Mouse (Mus musculus): ENCODE measurements around the gene Aldoc. TPM values are rescaled to one million over a fixed set of nuclear protein-coding genes. Genes with fewer than 3 reads are reported as not detected.
A peak's percentile ranks its signal among the peaks of the same experiment; 100 is the strongest.

Gene Aldoc
- polyA plus RNA-seq, 1 experiment from 2014 or later = 36.8 TPM

- Histone ChIP-seq H3K4me1 (peaks cover 4% of the 10 kb centered on the region), H3K4me2 (replicated peaks) (no peak overlapping the region), H3K36me3 (peaks cover 53% of the 10 kb centered on the region), H3K27me3 (no peaks in the 10 kb centered on the region), H3K9ac (no peak overlapping the region), H3K4me3 (replicated peaks) (no peak overlapping the region), H3K9me3 (replicated peaks) (no peaks in the 10 kb centered on the region), H3K27ac (replicated peaks) (no peak overlapping the region)
- no peak for ATAC-seq (ENCODE audit: insufficient number of reproducible peaks, low FRiP score, low TSS enrichment, low read depth)
- 89% methylated on average over 5 of the region's 5 CpGs for WGBS
Measured at GRCm38 (mm10) chr11:78333992-78334391, 11.2 kb downstream of the Aldoc start.

- peaks cover 75% of the 10 kb centered on the region for H3K36me3 ChIP-seq
- no peak for ATAC-seq (ENCODE audit: insufficient number of reproducible peaks, low FRiP score, low TSS enrichment, low read depth)
- 92% methylated on average over 8 of the region's 8 CpGs for WGBS
Measured at GRCm38 (mm10) chr11:78337040-78337439, 14.3 kb downstream of the Aldoc start.

GRCm38 (mm10) chr11:78341702-78342101 lies 18.9 kb downstream of the Aldoc start:
- ATAC-seq (ENCODE audit: insufficient number of reproducible peaks, low FRiP score, low TSS enrichment, low read depth) = no peak
- Histone ChIP-seq H3K9ac (no peak overlapping the region), H3K4me3 (replicated peaks) (no peak overlapping the region), H3K4me1 (peaks cover 33% of the 10 kb centered on the region), H3K27me3 (no peaks in the 10 kb centered on the region), H3K36me3 (peaks cover 36% of the 10 kb centered on the region), H3K9me3 (replicated peaks) (no peaks in the 10 kb centered on the region), H3K27ac (replicated peaks) (no peak overlapping the region), H3K4me2 (replicated peaks) (no peak overlapping the region)
- WGBS = 74% methylated on average over 12 of the region's 12 CpGs

More at GRCm38 (mm10) chr11:78337040-78337439, 14.3 kb downstream of the Aldoc start:
- Histone ChIP-seq H3K9ac (no peak overlapping the region), H3K9me3 (replicated peaks) (no peaks in the 10 kb centered on the region), H3K4me2 (replicated peaks) (no peak overlapping the region), H3K4me3 (replicated peaks) (no peak overlapping the region), H3K4me1 (no peaks in the 10 kb centered on the region), H3K27me3 (no peaks in the 10 kb centered on the region), H3K27ac (replicated peaks) (no peak overlapping the region)

GRCm38 (mm10) chr11:78343381-78344327 lies 20.9 kb downstream of the Aldoc start, which contains the start of gene Unc119:
Unc119 (plus strand) TSS chr11:78343482.
- H3K4me1 ChIP-seq = peaks cover 44% of the 10 kb centered on the region
- 1% methylated on average over 56 of the region's 66 CpGs for WGBS
- H3K4me3 ChIP-seq (replicated peaks) = peak within 1 kb of the TSS; percentile 90
- peak; percentile 83 for ATAC-seq (ENCODE audit: insufficient number of reproducible peaks, low FRiP score, low TSS enrichment, low read depth)
- peaks cover 34% of the 10 kb centered on the region for H3K36me3 ChIP-seq
- no peaks in the 10 kb centered on the region for H3K27me3 ChIP-seq
- peak within 1 kb of the TSS; percentile 84 for H3K4me2 ChIP-seq (replicated peaks)
- H3K27ac ChIP-seq (replicated peaks) = peak within 1 kb of the TSS; percentile 91
- no peaks in the 10 kb centered on the region for H3K9me3 ChIP-seq (replicated peaks)
- H3K9ac ChIP-seq = peak within 1 kb of the TSS; percentile 90

- H3K9me3 ChIP-seq (replicated peaks) = no peaks in the 10 kb centered on the region
- peak overlapping the region; percentile 84 for H3K4me2 ChIP-seq (replicated peaks)
- peaks cover 30% of the 10 kb centered on the region for H3K36me3 ChIP-seq
- peak overlapping the region; percentile 90 for H3K4me3 ChIP-seq (replicated peaks)
- H3K27me3 ChIP-seq = no peaks in the 10 kb centered on the region
- H3K27ac ChIP-seq (replicated peaks) = 0 out of 2 replicates have a peak overlapping the region, but pooled peaks have one; percentile 8
- H3K4me1 ChIP-seq = peaks cover 44% of the 10 kb centered on the region
- no peak for ATAC-seq (ENCODE audit: insufficient number of reproducible peaks, low FRiP score, low TSS enrichment, low read depth)
- no peak overlapping the region for H3K9ac ChIP-seq
- WGBS = 62% methylated on average over 6 of the region's 6 CpGs
Measured at GRCm38 (mm10) chr11:78344328-78344889, 21.6 kb downstream of the Aldoc start.

- H3K9me3 ChIP-seq (replicated peaks) = no peaks in the 10 kb centered on the region
- H3K27me3 ChIP-seq = no peaks in the 10 kb centered on the region
- peaks cover 23% of the 10 kb centered on the region for H3K36me3 ChIP-seq
- H3K4me1 ChIP-seq = peaks cover 44% of the 10 kb centered on the region
- 35% methylated on average over 8 of the region's 8 CpGs for WGBS
- H3K27ac ChIP-seq (replicated peaks) = peak overlapping the region; percentile 8; the same call in 1 of the 2 replicates
- ATAC-seq (ENCODE audit: insufficient number of reproducible peaks, low FRiP score, low TSS enrichment, low read depth) = no peak
- H3K4me3 ChIP-seq (replicated peaks) = 0 out of 2 replicates have a peak overlapping the region, but pooled peaks have one; percentile 0
- no peak overlapping the region for H3K9ac ChIP-seq
- peak overlapping the region; percentile 84 for H3K4me2 ChIP-seq (replicated peaks)
Measured at GRCm38 (mm10) chr11:78344890-78345715, 22.3 kb downstream of the Aldoc start.

GRCm38 (mm10) chr11:78345801-78346200 lies 23.0 kb downstream of the Aldoc start:
- Histone ChIP-seq H3K36me3 (peaks cover 18% of the 10 kb centered on the region), H3K9ac (no peak overlapping the region), H3K27me3 (no peaks in the 10 kb centered on the region), H3K4me2 (replicated peaks) (no peak overlapping the region), H3K27ac (replicated peaks) (0 out of 2 replicates have a peak overlapping the region, but pooled peaks have one; percentile 8), H3K4me1 (peaks cover 44% of the 10 kb centered on the region), H3K9me3 (replicated peaks) (no peaks in the 10 kb centered on the region), H3K4me3 (replicated peaks) (no peak overlapping the region)
- ATAC-seq (ENCODE audit: insufficient number of reproducible peaks, low FRiP score, low TSS enrichment, low read depth) = no peak
- 71% methylated on average over 7 of the region's 7 CpGs for WGBS

- Histone ChIP-seq H3K9me3 (replicated peaks) (no peaks in the 10 kb centered on the region), H3K4me2 (replicated peaks) (no peak overlapping the region), H3K4me3 (replicated peaks) (no peak overlapping the region), H3K9ac (no peak overlapping the region), H3K27ac (replicated peaks) (0 out of 2 replicates have a peak overlapping the region, but pooled peaks have one; percentile 8), H3K27me3 (no peaks in the 10 kb centered on the region), H3K36me3 (peaks cover 12% of the 10 kb centered on the region), H3K4me1 (peaks cover 44% of the 10 kb centered on the region)
- ATAC-seq (ENCODE audit: insufficient number of reproducible peaks, low FRiP score, low TSS enrichment, low read depth) = no peak
- WGBS = 66% methylated on average over 6 of the region's 6 CpGs
Measured at GRCm38 (mm10) chr11:78346326-78347069, 23.7 kb downstream of the Aldoc start.

- no peak overlapping the region for H3K9ac ChIP-seq
- no peak overlapping the region for H3K27ac ChIP-seq (replicated peaks)
- 92% methylated on average over 10 of the region's 10 CpGs for WGBS
- no peaks in the 10 kb centered on the region for H3K9me3 ChIP-seq (replicated peaks)
- peaks cover 44% of the 10 kb centered on the region for H3K4me1 ChIP-seq
- H3K4me3 ChIP-seq (replicated peaks) = no peak overlapping the region
- H3K4me2 ChIP-seq (replicated peaks) = no peak overlapping the region
- ATAC-seq (ENCODE audit: insufficient number of reproducible peaks, low FRiP score, low TSS enrichment, low read depth) = no peak
- H3K27me3 ChIP-seq = no peaks in the 10 kb centered on the region
- peaks cover 12% of the 10 kb centered on the region for H3K36me3 ChIP-seq
Measured at GRCm38 (mm10) chr11:78347070-78347754, 24.4 kb downstream of the Aldoc start.

GRCm38 (mm10) chr11:78347908-78348307 lies 25.1 kb downstream of the Aldoc start:
- Histone ChIP-seq H3K36me3 (peaks cover 12% of the 10 kb centered on the region), H3K9me3 (replicated peaks) (no peaks in the 10 kb centered on the region), H3K4me2 (replicated peaks) (no peak overlapping the region), H3K27me3 (no peaks in the 10 kb centered on the region), H3K9ac (no peak overlapping the region), H3K4me3 (replicated peaks) (no peak overlapping the region), H3K4me1 (peaks cover 42% of the 10 kb centered on the region), H3K27ac (replicated peaks) (no peak overlapping the region)
- 79% methylated on average over 9 of the region's 9 CpGs for WGBS
- no peak for ATAC-seq (ENCODE audit: insufficient number of reproducible peaks, low FRiP score, low TSS enrichment, low read depth)
